Mouse (Mus musculus): ENCODE results near the gene Hecw2. TPM values are rescaled to one million over a fixed set of nuclear protein-coding genes. Genes with fewer than 3 reads are reported as not detected.

Gene Hecw2
- polyA plus RNA-seq, 1 experiment from 2014 or later, result 2.5 TPM

DNA sequence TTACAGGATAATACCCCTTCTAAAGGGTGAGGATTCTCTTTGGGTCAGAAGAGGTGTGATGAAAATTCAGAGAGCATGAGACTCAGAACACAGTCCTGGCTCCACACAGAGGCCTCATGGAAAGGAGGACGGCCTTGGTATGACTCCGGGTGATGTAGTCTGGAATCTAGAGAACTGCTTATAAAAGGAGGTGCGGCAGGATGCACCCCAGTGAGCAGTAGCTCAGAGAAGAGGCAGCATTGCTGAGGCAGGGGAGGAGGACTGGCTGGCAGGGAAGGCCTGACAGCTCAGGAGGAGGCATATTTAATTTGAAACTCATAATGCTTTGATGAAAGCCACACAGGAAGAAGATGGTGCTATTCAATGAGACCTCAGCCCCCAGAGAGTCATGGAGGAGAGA is 182.6 kb downstream of the Hecw2 start:
- no peak overlapping the region for H3K4me3 ChIP-seq
- 65% methylated on average over 3 of the region's 3 CpGs for WGBS
- no peaks in the 10 kb centered on the region for H3K36me3 ChIP-seq (ENCODE audit: poor library complexity, severe bottlenecking)
- no peaks in the 10 kb centered on the region for H3K4me1 ChIP-seq
- ATAC-seq, result no peak
- no peak overlapping the region for H3K9ac ChIP-seq
- H3K27ac ChIP-seq, result no peak overlapping the region
- H3K27me3 ChIP-seq, result no peaks in the 10 kb centered on the region
- H3K4me2 ChIP-seq, result no peak overlapping the region
- no peaks in the 10 kb centered on the region for H3K9me3 ChIP-seq (replicated peaks)

DNA sequence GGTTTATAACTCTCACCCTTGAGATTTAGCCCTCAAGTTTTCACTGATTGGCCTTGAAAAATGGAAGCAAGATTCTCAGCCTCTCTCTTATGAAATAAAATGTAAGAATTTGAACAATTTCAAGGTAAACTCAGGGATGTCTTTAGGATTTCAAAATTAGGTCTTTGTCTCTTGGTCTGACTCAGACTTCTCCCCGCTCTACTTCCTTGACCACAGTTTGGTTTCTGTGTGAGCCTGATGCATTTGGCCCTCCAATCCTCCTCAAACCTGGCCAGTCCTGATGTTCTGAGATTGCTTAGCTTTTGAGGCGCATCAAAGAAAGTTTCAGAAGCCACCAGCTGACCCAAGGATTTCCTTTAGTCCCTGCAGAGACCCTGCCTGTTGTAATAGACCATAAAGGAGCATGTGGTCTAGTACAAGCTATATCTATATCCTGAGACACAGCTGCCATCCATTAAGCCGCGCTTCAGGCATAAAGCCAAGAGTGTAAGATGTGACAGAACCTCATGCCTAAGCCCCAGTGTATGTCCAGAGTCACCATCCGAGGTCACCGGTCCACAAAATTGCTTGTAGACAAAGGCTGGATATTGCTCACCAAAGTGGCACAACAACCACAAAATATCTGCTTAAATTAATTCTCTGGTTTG is 185.4 kb downstream of the Hecw2 start:
- Histone ChIP-seq H3K4me1 (no peaks in the 10 kb centered on the region), H3K27ac (no peak overlapping the region), H3K9ac (no peak overlapping the region), H3K36me3 (ENCODE audit: poor library complexity, severe bottlenecking) (no peaks in the 10 kb centered on the region), H3K27me3 (no peaks in the 10 kb centered on the region), H3K4me2 (no peak overlapping the region), H3K9me3 (replicated peaks) (no peaks in the 10 kb centered on the region), H3K4me3 (no peak overlapping the region)
- ATAC-seq, result no peak
- WGBS, result 88% methylated on average over 6 of the region's 6 CpGs

DNA sequence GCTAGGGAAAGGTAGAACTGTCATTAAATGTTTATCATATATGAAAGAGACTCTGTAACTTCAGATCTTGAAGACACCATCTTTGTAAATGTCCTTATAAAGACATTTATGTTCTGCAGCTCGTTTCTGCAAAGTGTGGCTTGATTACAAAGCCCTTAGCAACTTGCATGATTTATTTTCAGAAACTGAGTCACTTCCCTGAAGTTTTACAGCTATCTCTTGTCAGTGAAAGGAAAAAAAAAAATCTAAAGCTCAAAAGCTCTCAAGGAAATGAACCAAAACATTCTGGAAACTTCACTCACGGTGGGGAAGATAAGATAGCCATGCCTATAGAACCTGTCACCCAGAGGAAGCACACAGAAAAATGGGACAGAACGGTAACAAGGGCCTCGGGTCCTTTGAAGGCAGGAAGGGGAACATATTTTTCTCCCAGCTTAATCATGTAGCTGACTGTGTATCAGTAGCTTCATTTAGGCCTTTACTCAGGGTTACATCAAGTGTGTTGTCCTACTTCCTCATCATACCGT is 189.0 kb downstream of the Hecw2 start:
- no peaks in the 10 kb centered on the region for H3K27me3 ChIP-seq
- ATAC-seq, result no peak
- H3K9ac ChIP-seq, result no peak overlapping the region
- no peaks in the 10 kb centered on the region for H3K4me1 ChIP-seq
- H3K4me3 ChIP-seq, result no peak overlapping the region
- H3K4me2 ChIP-seq, result no peak overlapping the region
- no peaks in the 10 kb centered on the region for H3K9me3 ChIP-seq (replicated peaks)
- H3K36me3 ChIP-seq (ENCODE audit: poor library complexity, severe bottlenecking), result no peaks in the 10 kb centered on the region
- WGBS, result 81% methylated on average over 5 of the region's 5 CpGs
- H3K27ac ChIP-seq, result no peak overlapping the region

- no peaks in the 10 kb centered on the region for H3K27me3 ChIP-seq
- H3K36me3 ChIP-seq (ENCODE audit: poor library complexity, severe bottlenecking), result no peaks in the 10 kb centered on the region
- no peak overlapping the region for H3K9ac ChIP-seq
- WGBS, result 93% methylated on average over 3 of the region's 3 CpGs
- no peaks in the 10 kb centered on the region for H3K9me3 ChIP-seq (replicated peaks)
- H3K4me2 ChIP-seq, result no peak overlapping the region
- no peak for ATAC-seq
- H3K4me3 ChIP-seq, result no peak overlapping the region
- no peaks in the 10 kb centered on the region for H3K4me1 ChIP-seq
- H3K27ac ChIP-seq, result no peak overlapping the region
Measured at GRCm38 (mm10) chr1:54003288-54003687, 191.7 kb downstream of the Hecw2 start.

GRCm38 (mm10) chr1:54002077-54002476 is 192.9 kb downstream of the Hecw2 start:
- H3K4me3 ChIP-seq, result no peak overlapping the region

GRCm38 (mm10) chr1:53997239-53997638 is 197.7 kb downstream of the Hecw2 start:
- Histone ChIP-seq H3K4me3 (no peak overlapping the region), H3K27ac (no peak overlapping the region), H3K4me1 (no peaks in the 10 kb centered on the region), H3K9ac (no peak overlapping the region), H3K36me3 (ENCODE audit: poor library complexity, severe bottlenecking) (no peaks in the 10 kb centered on the region), H3K27me3 (no peaks in the 10 kb centered on the region), H3K9me3 (replicated peaks) (no peaks in the 10 kb centered on the region), H3K4me2 (no peak overlapping the region)
- 95% methylated on average over 1 of the region's 1 CpGs for WGBS
- no peak for ATAC-seq

More at GRCm38 (mm10) chr1:54002077-54002476, 192.9 kb downstream of the Hecw2 start:
- no peak for ATAC-seq
- Histone ChIP-seq H3K9ac (no peak overlapping the region), H3K4me2 (no peak overlapping the region), H3K4me1 (no peaks in the 10 kb centered on the region), H3K27ac (no peak overlapping the region), H3K36me3 (ENCODE audit: poor library complexity, severe bottlenecking) (no peaks in the 10 kb centered on the region), H3K27me3 (no peaks in the 10 kb centered on the region), H3K9me3 (replicated peaks) (no peaks in the 10 kb centered on the region)
- WGBS, result 94% methylated on average over 2 of the region's 2 CpGs

DNA sequence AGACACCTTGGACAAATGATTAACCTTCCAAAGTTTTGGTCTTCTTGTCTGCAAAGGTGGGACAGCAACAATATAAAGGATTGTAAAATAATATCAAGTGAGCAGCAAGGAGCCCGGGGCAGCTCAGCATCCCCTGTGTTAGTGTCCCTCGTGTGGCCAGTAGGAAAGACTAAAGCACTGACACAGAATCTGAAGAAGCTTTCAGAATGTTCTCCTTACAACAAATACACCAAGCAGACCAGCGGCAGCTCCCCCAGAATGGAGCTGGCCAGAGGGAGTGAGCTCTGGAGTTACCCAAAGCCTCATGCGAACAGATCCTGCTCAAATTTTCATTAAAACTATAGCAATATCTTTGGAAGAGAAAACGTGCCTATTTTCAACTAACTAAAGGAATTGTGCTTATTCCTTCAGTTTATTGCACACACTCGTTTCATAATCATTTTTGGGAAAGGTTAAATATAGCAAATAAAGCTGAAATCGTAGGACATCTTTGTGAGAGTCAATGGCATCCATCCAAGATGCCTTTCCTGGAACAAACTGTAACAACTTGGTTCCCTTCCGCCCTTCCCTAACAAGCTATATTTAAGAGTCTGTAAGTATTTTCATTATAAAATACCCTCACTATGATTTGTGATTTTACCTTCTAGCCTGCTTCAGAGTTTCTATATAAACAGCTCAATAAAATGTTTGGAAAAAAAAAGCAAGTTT is 208.6 kb downstream of the Hecw2 start:
- Histone ChIP-seq H3K4me1 (no peaks in the 10 kb centered on the region), H3K9ac (no peak overlapping the region), H3K36me3 (ENCODE audit: poor library complexity, severe bottlenecking) (no peaks in the 10 kb centered on the region), H3K9me3 (replicated peaks) (no peaks in the 10 kb centered on the region), H3K27ac (no peak overlapping the region), H3K4me2 (no peak overlapping the region), H3K27me3 (no peaks in the 10 kb centered on the region), H3K4me3 (no peak overlapping the region)
- 78% methylated on average over 8 of the region's 8 CpGs for WGBS
- no peak for ATAC-seq

GRCm38 (mm10) chr1:53978514-53978831 is 216.5 kb downstream of the Hecw2 start:
- no peak for ATAC-seq
- no peak overlapping the region for H3K9ac ChIP-seq
- H3K4me2 ChIP-seq, result no peak overlapping the region
- H3K4me1 ChIP-seq, result no peaks in the 10 kb centered on the region
- H3K4me3 ChIP-seq, result no peak overlapping the region
- no peak overlapping the region for H3K27ac ChIP-seq
- no peaks in the 10 kb centered on the region for H3K9me3 ChIP-seq (replicated peaks)
- no peaks in the 10 kb centered on the region for H3K27me3 ChIP-seq
- no peaks in the 10 kb centered on the region for H3K36me3 ChIP-seq (ENCODE audit: poor library complexity, severe bottlenecking)
- 88% methylated on average over 2 of the region's 2 CpGs for WGBS

DNA sequence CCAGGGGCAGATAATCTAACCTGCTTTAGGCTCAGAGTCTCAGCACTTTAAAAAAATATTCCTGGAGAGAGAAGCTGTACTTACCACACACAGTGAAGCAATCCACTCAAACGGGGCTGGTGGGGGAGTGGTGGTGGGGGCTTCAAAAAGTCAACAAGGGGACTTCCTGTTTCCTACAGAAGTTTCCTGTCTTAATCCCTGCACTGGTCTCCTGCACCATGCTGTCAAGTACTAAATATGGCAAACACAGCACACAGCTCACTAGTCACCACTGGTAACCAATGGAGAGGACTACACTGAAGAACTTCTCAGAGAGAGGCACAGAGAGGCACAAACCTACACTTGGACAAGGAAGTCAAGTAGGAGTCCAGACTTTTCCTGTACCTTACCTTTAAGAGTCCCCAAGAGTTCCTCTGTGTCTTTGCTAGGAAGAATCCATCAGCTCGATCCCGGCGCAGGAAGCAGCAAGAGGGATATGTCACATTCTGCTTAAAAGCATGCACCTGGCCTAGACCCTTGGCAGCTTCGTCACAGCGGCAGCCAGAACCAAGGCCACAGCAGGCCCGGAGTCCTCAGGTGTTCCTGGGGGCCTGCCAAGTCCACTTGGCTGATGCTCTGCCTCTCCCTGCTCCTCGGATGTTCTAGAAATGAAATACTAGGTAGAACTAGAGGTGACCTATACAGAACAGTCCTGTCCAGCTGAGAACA is 217.0 kb downstream of the Hecw2 start:
- Histone ChIP-seq H3K4me2 (no peak overlapping the region), H3K4me3 (no peak overlapping the region), H3K27me3 (no peaks in the 10 kb centered on the region), H3K27ac (no peak overlapping the region), H3K4me1 (no peaks in the 10 kb centered on the region), H3K9me3 (replicated peaks) (no peaks in the 10 kb centered on the region), H3K9ac (no peak overlapping the region), H3K36me3 (ENCODE audit: poor library complexity, severe bottlenecking) (no peaks in the 10 kb centered on the region)
- 87% methylated on average over 8 of the region's 8 CpGs for WGBS
- ATAC-seq, result no peak

DNA sequence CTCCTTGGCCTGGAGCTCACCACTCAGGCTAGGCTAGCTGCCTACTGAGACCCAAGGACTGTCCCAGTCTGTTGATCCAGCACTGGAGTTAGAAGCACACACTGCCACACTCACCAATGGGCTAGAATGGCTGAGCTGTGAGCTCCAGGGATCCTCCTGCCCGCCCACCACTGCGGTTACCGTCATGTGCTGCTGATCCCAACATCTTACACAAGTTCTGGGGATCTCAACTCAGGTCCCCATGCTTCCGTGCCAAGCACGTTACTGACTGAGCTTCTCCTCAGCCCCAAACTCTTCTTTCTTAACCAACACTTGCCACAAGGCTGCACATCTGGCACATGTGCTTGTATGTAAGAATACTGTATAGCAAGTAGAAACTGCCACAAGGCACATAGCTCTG is 218.2 kb downstream of the Hecw2 start:
- no peaks in the 10 kb centered on the region for H3K4me1 ChIP-seq
- 90% methylated on average over 5 of the region's 5 CpGs for WGBS
- H3K27me3 ChIP-seq, result no peaks in the 10 kb centered on the region
- H3K36me3 ChIP-seq (ENCODE audit: poor library complexity, severe bottlenecking), result no peaks in the 10 kb centered on the region
- no peak overlapping the region for H3K4me2 ChIP-seq
- no peak overlapping the region for H3K9ac ChIP-seq
- no peak overlapping the region for H3K27ac ChIP-seq
- no peak overlapping the region for H3K4me3 ChIP-seq
- ATAC-seq, result no peak
- no peaks in the 10 kb centered on the region for H3K9me3 ChIP-seq (replicated peaks)

DNA sequence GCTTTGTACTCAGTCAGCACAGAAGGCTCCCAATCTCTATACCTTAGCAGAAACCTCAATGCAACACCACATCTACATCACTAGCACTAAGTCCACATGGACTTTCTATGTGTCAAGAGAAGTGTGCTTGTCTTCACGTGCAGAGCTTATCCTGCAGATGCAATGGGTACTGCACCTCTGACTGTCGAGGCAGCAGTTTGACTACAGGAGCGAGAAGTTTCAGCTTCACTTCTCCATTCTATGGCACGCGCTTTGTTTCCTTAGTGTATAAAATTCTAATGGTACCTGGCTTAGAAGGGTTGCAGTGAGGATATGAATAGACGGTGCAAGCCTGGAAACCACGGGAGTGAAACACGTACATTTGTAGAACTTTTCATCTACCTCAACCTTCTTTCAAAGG is 218.9 kb downstream of the Hecw2 start:
- no peaks in the 10 kb centered on the region for H3K4me1 ChIP-seq
- H3K9ac ChIP-seq, result no peak overlapping the region
- no peak overlapping the region for H3K27ac ChIP-seq
- H3K36me3 ChIP-seq (ENCODE audit: poor library complexity, severe bottlenecking), result no peaks in the 10 kb centered on the region
- H3K9me3 ChIP-seq (replicated peaks), result no peaks in the 10 kb centered on the region
- no peak for ATAC-seq
- no peak overlapping the region for H3K4me2 ChIP-seq
- 95% methylated on average over 8 of the region's 8 CpGs for WGBS
- no peak overlapping the region for H3K4me3 ChIP-seq
- H3K27me3 ChIP-seq, result no peaks in the 10 kb centered on the region

DNA sequence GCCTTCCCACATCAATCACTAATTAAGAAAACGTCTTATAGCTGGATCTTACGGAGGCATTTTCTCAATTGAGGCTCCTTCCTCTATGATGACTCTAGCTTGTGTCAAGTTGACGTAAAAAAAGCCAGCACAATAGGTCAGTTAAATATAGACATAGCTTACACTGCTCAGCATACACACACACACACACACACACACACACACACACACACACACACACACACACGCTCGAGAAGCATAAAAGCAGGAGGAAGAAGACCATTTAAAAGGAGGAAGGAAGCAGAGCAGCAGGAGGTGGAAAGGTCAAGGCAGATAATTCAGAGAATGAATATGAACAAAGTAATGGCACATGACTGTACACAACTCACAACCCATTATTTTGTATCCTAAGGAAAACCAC is 220.0 kb downstream of the Hecw2 start:
- no peak overlapping the region for H3K9ac ChIP-seq
- 73% methylated on average over 5 of the region's 5 CpGs for WGBS
- H3K27ac ChIP-seq, result no peak overlapping the region
- no peak for ATAC-seq
- H3K9me3 ChIP-seq (replicated peaks), result no peaks in the 10 kb centered on the region
- H3K27me3 ChIP-seq, result no peaks in the 10 kb centered on the region
- no peaks in the 10 kb centered on the region for H3K36me3 ChIP-seq (ENCODE audit: poor library complexity, severe bottlenecking)
- no peaks in the 10 kb centered on the region for H3K4me1 ChIP-seq
- H3K4me2 ChIP-seq, result no peak overlapping the region
- H3K4me3 ChIP-seq, result no peak overlapping the region
